11 mouse cellular contexts compared by ENCODE assay signal in the genomic region with DNA sequence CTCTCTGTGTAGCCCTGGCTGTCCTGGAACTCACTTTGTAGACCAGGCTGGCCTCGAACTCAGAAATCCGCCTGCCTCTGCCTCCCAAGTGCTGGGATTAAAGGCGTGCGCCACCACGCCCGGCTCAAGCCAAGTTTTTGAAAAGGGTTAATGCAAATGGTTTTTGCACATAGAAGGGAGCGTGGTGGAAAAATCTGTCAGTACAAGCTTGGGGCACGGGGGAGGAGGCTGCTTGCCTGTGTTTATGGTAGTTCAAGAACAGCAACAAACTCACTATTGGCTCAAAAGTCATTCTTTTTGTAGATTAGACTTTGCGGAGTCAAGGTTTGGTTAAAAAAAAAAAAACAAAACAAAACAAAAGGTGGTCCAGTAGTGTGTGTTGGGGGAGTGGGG. TPM values are rescaled to one million over a fixed set of nuclear protein-coding genes. Genes with fewer than 3 reads are reported as not detected.
A peak's percentile ranks its signal among the peaks of the same experiment; 100 is the strongest.
DNase-seq lines count a peak whose midpoint lies in the region; ATAC-seq and TF ChIP-seq lines count a peak whose summit lies in the region.
"Not testable (repeated sequence)": the region's sequence is repeated elsewhere in the genome, so short reads cannot be mapped to it uniquely, and the experiment has no call there.
"Had no signal": no experiment of that assay in that cellular context is flagged by ENCODE, and none has a peak within 500 bp of the region (broad histone marks: within the 10 kb centered on the region; RNA-seq: fewer than 3 reads in every experiment).

No protein-coding gene starts in this region.

- not testable (repeated sequence) for TF ChIP-seq CTCF in liver, adult 2 months (IDR thresholded peaks at IDR 0.05; ENCODE audit: low read depth, low read length)

- DNase-seq in ES-E14 (ENCODE audit: low read depth, low spot score); liver, adult 2 months (ENCODE audit: extremely low read depth, low read depth, low spot score): not testable (repeated sequence)
- DNase-seq in thymus, postnatal 36 days, result peak; percentile 52 to 62

- peak overlapping the region; percentile 61 for H3K4me2 ChIP-seq in forebrain, embryonic 12.5 days
- peak overlapping the region; percentile 96 for H3K4me2 ChIP-seq in heart, embryonic 16.5 days (ENCODE audit: low read depth, low read length)
- H3K4me2 ChIP-seq in intestine, embryonic 16.5 days (ENCODE audit: low read depth, low read length), result peak overlapping the region; percentile 87
- H3K4me2 ChIP-seq in neural tube, embryonic 12.5 days (replicated peaks), result peak overlapping the region; percentile 66

- H3K27me3 ChIP-seq in forebrain, embryonic 12.5 days, result peaks cover 40% of the 10 kb centered on the region
- H3K27me3 ChIP-seq in heart, embryonic 16.5 days (ENCODE audit: control insufficient read depth, insufficient read depth, low read length); intestine, embryonic 16.5 days (replicated peaks; ENCODE audit: control insufficient read depth, insufficient read depth, low read length); liver, adult 2 months (ENCODE audit: control insufficient read depth, insufficient read depth, low read length): not testable (repeated sequence)
- H3K27me3 ChIP-seq in neural tube, embryonic 12.5 days (replicated peaks), result peaks cover 17% of the 10 kb centered on the region

- ATAC-seq in forebrain, embryonic 12.5 days (ENCODE audit: low FRiP score); heart, embryonic 16.5 days (replicated peaks; ENCODE audit: extremely low read depth, insufficient read depth, low FRiP score); intestine, embryonic 16.5 days; neural tube, embryonic 12.5 days (ENCODE audit: low FRiP score, low read depth): not testable (repeated sequence)

- peaks cover 21% of the 10 kb centered on the region; the same call in 1 of the 2 replicates for H3K79me2 ChIP-seq in liver, adult 2 months (ENCODE audit: control insufficient read depth, insufficient read depth, low read length)
- H3K79me2 ChIP-seq in macrophage (ENCODE audit: inconsistent target), result not testable (repeated sequence)

- H3K9me3 ChIP-seq in ES-E14 (ENCODE audit: control insufficient read depth, insufficient read depth, low read depth, low read length); forebrain, embryonic 12.5 days; heart, embryonic 16.5 days (replicated peaks; ENCODE audit: control insufficient read depth, low read length); intestine, embryonic 16.5 days (ENCODE audit: control insufficient read depth, low read length); neural tube, embryonic 12.5 days: not testable (repeated sequence)

- in situ Hi-C loops in ES-E14 (cut with MboI; ENCODE audit: low sequenced_read_pairs in 2 of 2, unreplicated experiment in 2 of 2), result not testable (repeated sequence)

- not testable (repeated sequence) for TF ChIP-seq POLR2A in liver, adult 2 months (IDR thresholded peaks at IDR 0.05; ENCODE audit: extremely low read depth, insufficient read depth, low read length)

- peak overlapping the region; percentile 68 to 71 for H3K4me3 ChIP-seq in ES-E14 (ENCODE audit: insufficient read depth in 1 of 2, low read depth in 1 of 2, low read length in 2 of 2, poor library complexity in 1 of 2, severe bottlenecking in 1 of 2)
- H3K4me3 ChIP-seq in forebrain, embryonic 12.5 days (replicated peaks); neural tube, embryonic 12.5 days: not testable (repeated sequence)
- H3K4me3 ChIP-seq in heart, embryonic 16.5 days (ENCODE audit: low read length), result peak overlapping the region; percentile 62
- H3K4me3 ChIP-seq in intestine, embryonic 16.5 days (ENCODE audit: low read length), result peak overlapping the region; percentile 47
- H3K4me3 ChIP-seq in liver, adult 2 months (ENCODE audit: insufficient read depth, low read depth, low read length), result peak overlapping the region; percentile 91
- peak overlapping the region; percentile 7; the same call in 1 of the 2 replicates for H3K4me3 ChIP-seq in macrophage (ENCODE audit: inconsistent target)

- H3K36me3 ChIP-seq in ES-E14 (ENCODE audit: control insufficient read depth, insufficient read depth, low read length, poor library complexity, severe bottlenecking); forebrain, embryonic 12.5 days (replicated peaks); heart, embryonic 16.5 days (ENCODE audit: control insufficient read depth, insufficient read depth); intestine, embryonic 16.5 days (ENCODE audit: control insufficient read depth, insufficient read depth, low read length); liver, adult 2 months (ENCODE audit: control insufficient read depth, insufficient read depth, low read length); macrophage (ENCODE audit: inconsistent target); neural tube, embryonic 12.5 days: not testable (repeated sequence)

- peak overlapping the region; percentile 34; the same call in 1 of the 2 replicates for H3K27ac ChIP-seq in ES-E14 (ENCODE audit: insufficient read depth, low read depth, low read length, poor library complexity, severe bottlenecking)
- not testable (repeated sequence) for H3K27ac ChIP-seq in forebrain, embryonic 12.5 days; intestine, embryonic 16.5 days (ENCODE audit: low read length); macrophage; neural tube, embryonic 12.5 days
- H3K27ac ChIP-seq in heart, embryonic 16.5 days (ENCODE audit: low read length), result peak overlapping the region; percentile 46
- peak overlapping the region; percentile 95 for H3K27ac ChIP-seq in liver, adult 2 months (replicated peaks; ENCODE audit: insufficient read depth, low read depth, low read length)

- peaks cover 5 to 23% of the 10 kb centered on the region in 2 experiments; a peak in 2 of 4 replicates for H3K4me1 ChIP-seq in ES-E14 (ENCODE audit: control insufficient read depth in 2 of 2, insufficient read depth in 2 of 2, low read length in 2 of 2, poor library complexity in 1 of 2)
- H3K4me1 ChIP-seq in forebrain, embryonic 12.5 days; intestine, embryonic 16.5 days (ENCODE audit: control insufficient read depth, insufficient read depth, low read length): not testable (repeated sequence)
- peaks cover 10% of the 10 kb centered on the region for H3K4me1 ChIP-seq in heart, embryonic 16.5 days (ENCODE audit: control insufficient read depth, insufficient read depth, low read length)
- peaks cover 18% of the 10 kb centered on the region for H3K4me1 ChIP-seq in liver, adult 2 months (ENCODE audit: control insufficient read depth, insufficient read depth, low read length)
- H3K4me1 ChIP-seq in neural tube, embryonic 12.5 days, result peaks cover 12% of the 10 kb centered on the region

- not testable (repeated sequence) for H3K9ac ChIP-seq in ES-E14 (ENCODE audit: insufficient read depth, low read depth, low read length, poor library complexity, severe bottlenecking); forebrain, embryonic 12.5 days; neural tube, embryonic 12.5 days
- H3K9ac ChIP-seq in heart, embryonic 16.5 days (ENCODE audit: low read length), result peak overlapping the region; percentile 76
- H3K9ac ChIP-seq in intestine, embryonic 16.5 days (ENCODE audit: low read depth, low read length), result peak overlapping the region; percentile 55; the same call in 1 of the 2 replicates
- H3K9ac ChIP-seq in liver, adult 2 months (ENCODE audit: low read depth, low read length), result peak overlapping the region; percentile 95

- WGBS in forebrain, embryonic 12.5 days, result 49% methylated on average over 9 of the region's 9 CpGs
- WGBS in heart, embryonic 16.5 days, result 47% methylated on average over 9 of the region's 9 CpGs
- WGBS in intestine, embryonic 16.5 days, result 50% methylated on average over 8 of the region's 9 CpGs
- 34% methylated on average over 9 of the region's 9 CpGs for WGBS in liver, adult 2 months
- WGBS in macrophage (ENCODE audit: missing documents), result 71% methylated on average over 7 of the region's 9 CpGs
- 45% methylated on average over 9 of the region's 9 CpGs for WGBS in neural tube, embryonic 12.5 days

RNA-seq across cellular contexts. Expression of a gene that starts 1.8 kb away (rescaled TPM):
- 3.6 and 5.7 TPM in 2 replicates for total RNA-seq in ES-E14 (2012; rRNA removed)
- 0.49 and 0.74 TPM in 2 replicates for polyA plus RNA-seq in forebrain, embryonic 12.5 days (2016; fragmentation: Nextera tagmentation; extraction: Ambion mirVana)
- polyA plus RNA-seq in heart, embryonic 16.5 days (2015; fragmentation: Nextera tagmentation; extraction: Ambion mirVana), result 7.2 and 15.1 TPM in 2 replicates
- polyA plus RNA-seq in intestine, embryonic 16.5 days (2015; fragmentation: Nextera tagmentation; extraction: Ambion mirVana), result 0.33 and 0.42 TPM in 2 replicates
- 17.6 and 21.8 TPM in 2 replicates for total RNA-seq in liver, adult 2 months (2014; rRNA removed)
- 25.2 and 25.8 TPM in 2 replicates for polyA plus RNA-seq in liver, adult 2 months (2012; rRNA removed)
- 1 to 10 TPM in 1 of 26 experiments, under 1 TPM in 8, not detected in 17; 0.30 to 2.2 (median 0.60) TPM for total RNA-seq in macrophage (2018; cell fraction: chromatin; rRNA removed)
- under 1 TPM in 16 of 26 experiments, not detected in 10; 0.03 to 0.49 (median 0.19) TPM for total RNA-seq in macrophage (2018; cell fraction: cytosol; rRNA removed)
- 1 to 10 TPM in 4 of 26 experiments, under 1 TPM in 17, not detected in 5; 0.14 to 1.8 (median 0.58) TPM for total RNA-seq in macrophage (2018; cell fraction: nucleus; rRNA removed)
- polyA plus RNA-seq in macrophage (2018), result 0.09 to 0.83 TPM (median 0.32 TPM) in 3 replicates
- 0.33 and 0.36 TPM in 2 replicates for polyA plus RNA-seq in neural tube, embryonic 12.5 days (2016; fragmentation: Nextera tagmentation; extraction: Ambion mirVana)
- total RNA-seq: adrenal gland, postnatal 25 days had no signal

RNA-seq across cellular contexts. Expression of a gene that starts 11.4 kb away (rescaled TPM):
- total RNA-seq in ES-E14 (2012; rRNA removed), result 0.32 and 0.45 TPM in 2 replicates
- polyA plus RNA-seq in forebrain, embryonic 12.5 days (2016; fragmentation: Nextera tagmentation; extraction: Ambion mirVana), result not detected in 2 replicates
- polyA plus RNA-seq in heart, embryonic 16.5 days (2015; fragmentation: Nextera tagmentation; extraction: Ambion mirVana), result 0.71 TPM in 1 of 2 replicates, not detected in the other
- not detected in 2 replicates for polyA plus RNA-seq in intestine, embryonic 16.5 days (2015; fragmentation: Nextera tagmentation; extraction: Ambion mirVana)
- total RNA-seq in liver, adult 2 months (2014; rRNA removed), result 1.1 and 1.5 TPM in 2 replicates
- polyA plus RNA-seq in liver, adult 2 months (2012; rRNA removed), result 0.15 and 0.32 TPM in 2 replicates
- 1 to 10 TPM in 1 of 26 experiments, under 1 TPM in 1, not detected in 24; 0.86 to 1.9 TPM for total RNA-seq in macrophage (2018; cell fraction: chromatin; rRNA removed)
- under 1 TPM in 13 of 26 experiments, not detected in 13; 0.24 to 0.74 (median 0.47) TPM for total RNA-seq in macrophage (2018; cell fraction: cytosol; rRNA removed)
- total RNA-seq in macrophage (2018; cell fraction: nucleus; rRNA removed), result under 1 TPM in 2 of 26 experiments, not detected in 24; 0.79 to 0.93 TPM
- polyA plus RNA-seq in macrophage (2018), result 0.27 to 0.53 TPM in 2 of 3 replicates, not detected in the other
- polyA plus RNA-seq in neural tube, embryonic 12.5 days (2016; fragmentation: Nextera tagmentation; extraction: Ambion mirVana), result not detected in 2 replicates
- total RNA-seq: adrenal gland, postnatal 25 days had no signal
- polyA plus RNA-seq: C2C12; gonadal fat pad, adult 2 months had no signal
